Mouse (Mus musculus): ENCODE results near the gene Med13l.

- TF ChIP-seq CTCF (IDR thresholded peaks at IDR 0.05; ENCODE audit: control insufficient read depth, insufficient read depth, insufficient replicate concordance, low read depth, low read length) (no peak), POLR2A (IDR thresholded peaks at IDR 0.05; ENCODE audit: control insufficient read depth, low read depth, low read length) (no peak)
Observed at GRCm38 (mm10) chr5:118543816-118544215, 16.7 kb upstream of the Med13l start.

Measured in testis, adult 2 months (tissue).